ENCODE assay signal across 11 mouse cellular contexts in genomic region chr3:73055399-73056043, GRCm38 (mm10). TPM values are rescaled to one million over a fixed set of nuclear protein-coding genes. Genes with fewer than 3 reads are reported as not detected.
A peak's percentile ranks its signal among the peaks of the same experiment; 100 is the strongest.
DNase-seq lines count a peak whose midpoint lies in the region; ATAC-seq lines count a peak whose summit lies in the region.
"Had no signal": no experiment of that assay in that cellular context is flagged by ENCODE, and none has a peak within 500 bp of the region (broad histone marks: within the 10 kb centered on the region; RNA-seq: fewer than 3 reads in every experiment).

No protein-coding gene starts in this region.

- H3K27me3 ChIP-seq in forebrain, embryonic 13.5 days = peaks cover 12% of the 10 kb centered on the region
- peaks cover 13% of the 10 kb centered on the region for H3K27me3 ChIP-seq in hindbrain, embryonic 12.5 days
- peaks cover 16% of the 10 kb centered on the region for H3K27me3 ChIP-seq in neural tube, embryonic 11.5 days (ENCODE audit: control insufficient read depth, insufficient read depth, low read length)

- 45% methylated on average over 7 of the region's 7 CpGs for WGBS in forebrain, embryonic 13.5 days
- WGBS in hindbrain, embryonic 12.5 days = 28% methylated on average over 7 of the region's 7 CpGs
- WGBS in neural tube, embryonic 11.5 days = 27% methylated on average over 7 of the region's 7 CpGs

- peak overlapping the region; percentile 52 for H3K4me2 ChIP-seq in forebrain, embryonic 13.5 days
- peak overlapping the region; percentile 83 for H3K4me2 ChIP-seq in hindbrain, embryonic 12.5 days (replicated peaks)
- H3K4me2 ChIP-seq in neural tube, embryonic 11.5 days (ENCODE audit: low read depth) = 0 out of 2 replicates have a peak overlapping the region, but pooled peaks have one; percentile 3

- no peaks in the 10 kb centered on the region for H3K36me3 ChIP-seq in forebrain, embryonic 13.5 days (ENCODE audit: poor library complexity, severe bottlenecking)
- peaks cover 3% of the 10 kb centered on the region; the same call in 1 of the 2 replicates for H3K36me3 ChIP-seq in hindbrain, embryonic 12.5 days
- no peaks in the 10 kb centered on the region for H3K36me3 ChIP-seq in neural tube, embryonic 11.5 days (ENCODE audit: control insufficient read depth, insufficient read depth, low read length)
- H3K36me3 ChIP-seq: heart, embryonic 10.5 days; lung, embryonic 15.5 days had no signal

- H3K9me3 ChIP-seq in forebrain, embryonic 13.5 days (replicated peaks) = no peaks in the 10 kb centered on the region
- no peaks in the 10 kb centered on the region for H3K9me3 ChIP-seq in hindbrain, embryonic 12.5 days (replicated peaks)
- no peaks in the 10 kb centered on the region for H3K9me3 ChIP-seq in neural tube, embryonic 11.5 days (ENCODE audit: control insufficient read depth, low read length)
- H3K9me3 ChIP-seq: heart, embryonic 10.5 days; lung, embryonic 15.5 days had no signal

- intact Hi-C loops in left cerebral cortex, postnatal 10 days (cut with DNase I) = loop anchor here (10.0 kb wide), 2 partner anchors 349 to 1869 kb away; no protein-coding TSS in a partner anchor

- no peak for ATAC-seq in forebrain, embryonic 13.5 days
- ATAC-seq in hindbrain, embryonic 12.5 days (ENCODE audit: low FRiP score) = no peak
- no peak for ATAC-seq in neural tube, embryonic 11.5 days (ENCODE audit: insufficient read depth, low FRiP score, low TSS enrichment)
- ATAC-seq: intestine, embryonic 16.5 days had no signal

- H3K9ac ChIP-seq in forebrain, embryonic 13.5 days = peak overlapping the region; percentile 54
- peak overlapping the region; percentile 47 for H3K9ac ChIP-seq in hindbrain, embryonic 12.5 days
- no peak overlapping the region for H3K9ac ChIP-seq in neural tube, embryonic 11.5 days (ENCODE audit: low read length)
- H3K9ac ChIP-seq: lung, embryonic 15.5 days had no signal

- H3K4me3 ChIP-seq in forebrain, embryonic 13.5 days = peak overlapping the region; percentile 34
- H3K4me3 ChIP-seq in hindbrain, embryonic 12.5 days = peak overlapping the region; percentile 58
- no peak overlapping the region for H3K4me3 ChIP-seq in neural tube, embryonic 11.5 days (ENCODE audit: low read depth, low read length)

- DNase-seq in left cerebral cortex, postnatal 10 days (ENCODE audit: extremely low spot score in 1 of 2, low spot score in 2 of 2) = peak; percentile 25 to 34
- DNase-seq in left cerebral cortex, adult 11 months (ENCODE audit: low spot score) = no peak
- DNase-seq in neural tube, embryonic 11.5 days (ENCODE audit: low spot score) = peak; percentile 21
- DNase-seq in kidney, postnatal 25 days = no peak
- DNase-seq in c-Kit-positive CD71-positive TER-119-positive erythroid progenitor cells, embryonic 14.5 days (ENCODE audit: low spot score) = no peak

- no peak overlapping the region for H3K27ac ChIP-seq in forebrain, embryonic 13.5 days
- no peak overlapping the region for H3K27ac ChIP-seq in hindbrain, embryonic 12.5 days
- H3K27ac ChIP-seq in neural tube, embryonic 11.5 days (ENCODE audit: low read depth, low read length) = no peak overlapping the region
- H3K27ac ChIP-seq: heart, embryonic 10.5 days; lung, embryonic 15.5 days had no signal

- peaks cover 23% of the 10 kb centered on the region for H3K4me1 ChIP-seq in forebrain, embryonic 13.5 days
- peaks cover 16% of the 10 kb centered on the region for H3K4me1 ChIP-seq in hindbrain, embryonic 12.5 days
- H3K4me1 ChIP-seq in neural tube, embryonic 11.5 days (ENCODE audit: control insufficient read depth, insufficient read depth, low read length) = no peaks in the 10 kb centered on the region

RNA-seq across cellular contexts. Expression of gene Slitrk3, which starts 2.1 kb away (rescaled TPM):
- total RNA-seq in left cerebral cortex, postnatal 10 days (2021) = 10 to 100 TPM; 66.2 to 68.2 TPM
- polyA plus RNA-seq in forebrain, embryonic 13.5 days (2015; fragmentation: Nextera tagmentation; extraction: Ambion mirVana) = 5.0 and 8.2 TPM in 2 replicates
- polyA plus RNA-seq in hindbrain, embryonic 12.5 days (2016; fragmentation: Nextera tagmentation; extraction: Ambion mirVana) = 8.5 and 9.0 TPM in 2 replicates
- polyA plus RNA-seq in neural tube, embryonic 11.5 days (2014; fragmentation: Nextera tagmentation; extraction: Ambion mirVana) = 1.2 and 1.7 TPM in 2 replicates
- total RNA-seq: neutrophil, adult 5-6 weeks had no signal

Comparison
In these comparisons a context has a peak if more than half of its experiments do, and no peak if none do; other contexts are left out.
1. DNase-seq: peak in left cerebral cortex, postnatal 10 days (2 of 2) and neural tube, embryonic 11.5 days (single experiment); none in left cerebral cortex, adult 11 months (single experiment), kidney, postnatal 25 days (0 of 2) and c-Kit-positive CD71-positive TER-119-positive erythroid progenitor cells, embryonic 14.5 days (single experiment).
2. H3K4me2 ChIP-seq: peak in every context shown above with its lines; median percentile 83 in hindbrain, embryonic 12.5 days; 52 in forebrain, embryonic 13.5 days; 3 in neural tube, embryonic 11.5 days.